ENCODE assay signal across 8 mouse cellular contexts in the genomic region with DNA sequence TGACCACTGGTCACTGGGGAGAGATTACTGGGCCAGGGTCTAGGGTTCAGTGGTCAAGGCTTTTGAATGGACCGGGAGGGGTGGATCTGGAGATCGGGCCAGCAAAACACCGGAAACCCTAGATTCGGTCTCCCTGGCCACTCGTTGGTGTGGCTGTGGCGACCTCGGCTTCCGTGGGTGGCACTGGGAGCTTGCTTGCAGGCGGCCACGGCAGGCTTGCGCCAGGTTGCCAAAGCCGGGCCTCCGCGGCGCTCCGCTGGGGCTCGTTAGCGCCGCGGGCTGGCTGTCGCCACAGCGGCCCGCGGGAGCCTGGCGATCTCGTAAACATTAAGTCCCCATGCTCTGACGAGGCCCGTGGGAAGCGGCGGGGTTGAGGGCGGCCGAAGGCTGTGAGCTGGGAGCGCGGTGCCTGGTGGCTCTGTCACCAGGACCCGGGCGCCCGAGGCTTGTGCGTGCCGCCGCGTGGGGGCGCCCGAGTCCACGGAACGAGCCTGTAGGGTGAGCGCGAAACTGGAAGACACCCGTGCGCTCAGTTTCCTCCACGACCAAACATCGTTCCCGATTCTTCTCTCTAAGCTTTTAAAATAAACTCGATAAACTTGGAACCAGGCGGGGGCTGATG. TPM values are rescaled to one million over a fixed set of nuclear protein-coding genes. Genes with fewer than 3 reads are reported as not detected.
DNase-seq lines count a peak whose midpoint lies in the region; ATAC-seq lines count a peak whose summit lies in the region.

No protein-coding gene starts in this region.

- DNase-seq in adrenal gland, postnatal 10 days = peak; percentile 96
- DNase-seq in embryo, embryonic 9.5 days (ENCODE audit: extremely low spot score) = peak; percentile 88
- peak; percentile 81 to 87 for DNase-seq in gastrocnemius, postnatal 4 days (ENCODE audit: low spot score in 2 of 2)
- DNase-seq in left cerebral cortex, postnatal 25 days (ENCODE audit: low spot score in 2 of 2) = peak; percentile 82 to 91
- peak; percentile 88 for DNase-seq in midbrain, embryonic 10.5 days (ENCODE audit: low spot score)
- peak; percentile 63 to 70 for DNase-seq in right cerebral cortex, postnatal 36 days (ENCODE audit: low spot score in 2 of 2)
- DNase-seq in urinary bladder, postnatal 4 days (ENCODE audit: low spot score in 2 of 2) = peak; percentile 72 to 90

- H3K36me3 ChIP-seq in intestine, embryonic 16.5 days (ENCODE audit: control insufficient read depth, insufficient read depth, low read length) = no peaks in the 10 kb centered on the region
- H3K36me3 ChIP-seq in midbrain, embryonic 10.5 days = no peaks in the 10 kb centered on the region

- ATAC-seq in intestine, embryonic 16.5 days = peak; percentile 98

- H3K4me2 ChIP-seq in intestine, embryonic 16.5 days (ENCODE audit: low read depth, low read length) = peak overlapping the region; percentile 96

- H3K9me3 ChIP-seq in intestine, embryonic 16.5 days (ENCODE audit: control insufficient read depth, low read length) = no peaks in the 10 kb centered on the region
- H3K9me3 ChIP-seq in midbrain, embryonic 10.5 days (replicated peaks) = no peaks in the 10 kb centered on the region

- H3K27ac ChIP-seq in intestine, embryonic 16.5 days (ENCODE audit: low read length) = no peak overlapping the region
- peak overlapping the region; percentile 85 for H3K27ac ChIP-seq in midbrain, embryonic 10.5 days (replicated peaks)

- whole genome bisulfite sequencing in intestine, embryonic 16.5 days = 1% methylated on average over 54 of the region's 54 CpGs
- under 1% methylated on average over 54 of the region's 54 CpGs for WGBS in midbrain, embryonic 10.5 days

- H3K9ac ChIP-seq in intestine, embryonic 16.5 days (ENCODE audit: low read depth, low read length) = peak overlapping the region; percentile 80

- intact Hi-C loops in left cerebral cortex, postnatal 25 days (cut with DNase I) = loop anchor here (1.0 to 10.0 kb wide), 3 partner anchors 124 to 1292 kb away; no protein-coding TSS in a partner anchor

- H3K4me3 ChIP-seq in intestine, embryonic 16.5 days (ENCODE audit: low read length) = peak overlapping the region; percentile 56
- H3K4me3 ChIP-seq in midbrain, embryonic 10.5 days = peak overlapping the region; percentile 65

- no peaks in the 10 kb centered on the region; the same call in 1 of the 2 replicates for H3K4me1 ChIP-seq in intestine, embryonic 16.5 days (ENCODE audit: control insufficient read depth, insufficient read depth, low read length)
- peaks cover 4% of the 10 kb centered on the region for H3K4me1 ChIP-seq in midbrain, embryonic 10.5 days

- 0 out of 2 replicates have a peak, but pooled peaks cover 3% of the 10 kb centered on the region for H3K27me3 ChIP-seq in intestine, embryonic 16.5 days (replicated peaks; ENCODE audit: control insufficient read depth, insufficient read depth, low read length)
- peaks cover 47% of the 10 kb centered on the region for H3K27me3 ChIP-seq in midbrain, embryonic 10.5 days (ENCODE audit: low read depth, poor library complexity, severe bottlenecking)

RNA-seq across cellular contexts. Expression of a gene that starts 13.6 kb away (rescaled TPM):
- total RNA-seq in adrenal gland, postnatal 10 days (2021) = not detected
- total RNA-seq in gastrocnemius, postnatal 4 days (2021) = not detected
- polyA plus RNA-seq in intestine, embryonic 16.5 days (2015; fragmentation: Nextera tagmentation; extraction: Ambion mirVana) = not detected in 2 replicates
- total RNA-seq in left cerebral cortex, postnatal 25 days (2021) = not detected
- 0.05 and 0.11 TPM in 2 replicates for polyA plus RNA-seq in midbrain, embryonic 10.5 days (2016; fragmentation: Nextera tagmentation; extraction: Ambion mirVana)

RNA-seq across cellular contexts. Expression of a gene that starts 21.6 kb away (rescaled TPM):
- not detected for total RNA-seq in adrenal gland, postnatal 10 days (2021)
- total RNA-seq in gastrocnemius, postnatal 4 days (2021) = not detected
- polyA plus RNA-seq in intestine, embryonic 16.5 days (2015; fragmentation: Nextera tagmentation; extraction: Ambion mirVana) = not detected in 2 replicates
- not detected for total RNA-seq in left cerebral cortex, postnatal 25 days (2021)
- polyA plus RNA-seq in midbrain, embryonic 10.5 days (2016; fragmentation: Nextera tagmentation; extraction: Ambion mirVana) = not detected in 2 replicates

RNA-seq across cellular contexts. Expression of a gene that starts 24.8 kb away (rescaled TPM):
- not detected for total RNA-seq in adrenal gland, postnatal 10 days (2021)
- total RNA-seq in gastrocnemius, postnatal 4 days (2021) = not detected
- 0.04 TPM in 1 of 2 replicates, not detected in the other for polyA plus RNA-seq in intestine, embryonic 16.5 days (2015; fragmentation: Nextera tagmentation; extraction: Ambion mirVana)
- not detected for total RNA-seq in left cerebral cortex, postnatal 25 days (2021)
- 0.11 and 0.17 TPM in 2 replicates for polyA plus RNA-seq in midbrain, embryonic 10.5 days (2016; fragmentation: Nextera tagmentation; extraction: Ambion mirVana)

RNA-seq across cellular contexts. Expression of a gene that starts 27.8 kb away (rescaled TPM):
- not detected for total RNA-seq in adrenal gland, postnatal 10 days (2021)
- not detected for total RNA-seq in gastrocnemius, postnatal 4 days (2021)
- not detected in 2 replicates for polyA plus RNA-seq in intestine, embryonic 16.5 days (2015; fragmentation: Nextera tagmentation; extraction: Ambion mirVana)
- total RNA-seq in left cerebral cortex, postnatal 25 days (2021) = not detected
- polyA plus RNA-seq in midbrain, embryonic 10.5 days (2016; fragmentation: Nextera tagmentation; extraction: Ambion mirVana) = not detected in 2 replicates

RNA-seq across cellular contexts. Expression of a gene that starts 31.4 kb away (rescaled TPM):
- total RNA-seq in adrenal gland, postnatal 10 days (2021) = not detected
- not detected for total RNA-seq in gastrocnemius, postnatal 4 days (2021)
- polyA plus RNA-seq in intestine, embryonic 16.5 days (2015; fragmentation: Nextera tagmentation; extraction: Ambion mirVana) = 0.09 and 0.16 TPM in 2 replicates
- total RNA-seq in left cerebral cortex, postnatal 25 days (2021) = not detected
- 0.35 TPM in 2 replicates for polyA plus RNA-seq in midbrain, embryonic 10.5 days (2016; fragmentation: Nextera tagmentation; extraction: Ambion mirVana)
